Mouse (Mus musculus): ENCODE results near the gene Stkld1. TPM values are rescaled to one million over a fixed set of nuclear protein-coding genes. Genes with fewer than 3 reads are reported as not detected.
A peak's percentile ranks its signal among the peaks of the same experiment; 100 is the strongest.

Stkld1 gene
- total RNA-seq, 1 experiment from 2014 or later = not detected

DNA sequence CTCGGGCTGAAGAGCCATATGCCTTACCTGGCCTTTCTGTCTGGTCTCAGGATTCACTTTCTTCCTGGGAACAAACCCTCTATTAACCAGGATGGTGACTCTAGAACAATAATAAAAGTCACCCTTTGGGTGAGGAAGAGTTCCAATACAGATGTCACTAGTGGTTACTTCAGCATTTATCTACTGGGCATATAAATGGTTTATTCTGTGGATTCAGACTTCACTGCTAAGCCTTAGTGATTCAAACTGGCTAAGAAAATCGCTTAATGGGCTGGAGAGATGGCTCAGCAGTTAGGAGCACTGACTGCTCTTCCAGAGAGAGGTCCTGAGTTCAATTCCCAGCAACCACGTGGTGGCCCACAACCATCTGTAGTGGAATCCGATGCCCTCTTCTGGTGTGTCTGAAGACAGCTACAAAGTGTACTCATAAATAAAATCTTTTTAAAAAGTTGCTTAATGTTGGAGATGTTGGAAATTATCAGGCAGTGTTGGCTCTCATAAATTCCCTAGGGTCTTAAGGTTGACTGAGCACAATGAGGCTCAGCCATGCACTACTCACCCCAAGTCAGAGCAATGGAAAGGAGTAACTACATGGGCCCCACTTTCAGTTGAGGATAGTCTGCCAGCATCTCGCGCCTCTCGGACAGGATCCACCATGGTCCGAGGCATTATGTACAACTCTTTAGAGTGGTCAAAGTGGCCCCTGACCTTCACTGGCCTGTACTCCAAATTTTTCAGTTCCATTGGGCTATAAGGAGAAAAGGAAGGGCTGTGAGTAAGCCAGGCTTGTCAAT, 19.5 kb upstream of the Stkld1 start:
- no peak for ATAC-seq (replicated peaks; ENCODE audit: insufficient number of reproducible peaks, low FRiP score, low TSS enrichment, poor library complexity, severe bottlenecking)

- ATAC-seq (replicated peaks; ENCODE audit: insufficient number of reproducible peaks, low FRiP score, low TSS enrichment, poor library complexity, severe bottlenecking) = peak; percentile 88
Observed at GRCm38 (mm10) chr2:26915927-26916728, 17.7 kb upstream of the Stkld1 start, which contains the start of the genes Surf2 and Surf1. Gene Surf2, plus strand, starts transcription at chr2:26916367. Gene Surf1, minus strand, starts transcription at chr2:26916530.

- peak; percentile 13; the same call in 1 of the 2 replicates for ATAC-seq (replicated peaks; ENCODE audit: insufficient number of reproducible peaks, low FRiP score, low TSS enrichment, poor library complexity, severe bottlenecking)
Observed at GRCm38 (mm10) chr2:26916738-26917137, 17.1 kb upstream of the Stkld1 start.

DNA sequence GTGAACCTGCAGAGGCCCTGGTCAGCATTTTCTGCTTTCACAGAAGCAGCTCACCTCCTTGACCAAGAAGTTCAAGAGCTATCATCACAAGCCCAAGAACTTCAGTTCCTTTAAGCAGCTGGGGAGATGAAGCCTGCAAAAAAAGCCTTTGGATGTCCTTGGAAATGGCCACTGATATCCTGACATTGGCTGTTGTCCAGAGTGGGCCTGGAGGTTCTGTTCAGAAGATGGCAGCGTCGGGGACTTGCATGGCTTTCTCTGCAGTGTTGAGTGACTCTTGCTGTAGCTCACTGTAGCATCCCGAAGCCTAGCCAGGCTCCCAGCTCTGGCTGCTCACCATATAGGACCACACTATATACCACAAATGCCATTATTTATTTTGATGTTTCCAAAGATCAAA, 14.2 kb upstream of the Stkld1 start:
- no peak for ATAC-seq (replicated peaks; ENCODE audit: insufficient number of reproducible peaks, low FRiP score, low TSS enrichment, poor library complexity, severe bottlenecking)

GRCm38 (mm10) chr2:26920190-26920855, 13.5 kb upstream of the Stkld1 start:
- ATAC-seq (replicated peaks; ENCODE audit: insufficient number of reproducible peaks, low FRiP score, low TSS enrichment, poor library complexity, severe bottlenecking) = no peak

DNA sequence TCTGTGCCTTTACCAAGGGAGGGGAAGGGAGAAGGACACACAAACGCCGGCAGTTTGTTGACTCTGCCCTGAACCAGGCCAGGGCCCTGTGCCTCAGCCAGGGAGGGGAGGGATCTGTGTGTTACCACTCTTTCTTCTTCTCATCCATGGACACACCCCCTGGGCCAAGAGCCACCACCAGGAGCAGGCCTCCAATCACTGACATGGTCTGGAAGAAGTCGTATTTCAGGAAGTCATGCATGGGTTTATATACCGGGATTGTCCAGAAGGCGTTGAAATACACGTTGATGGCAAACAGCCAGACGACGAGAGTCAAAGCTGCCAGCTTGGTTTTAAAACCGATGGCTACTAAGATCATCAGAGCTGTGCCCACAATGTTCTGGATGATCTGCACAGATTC, 12.1 kb upstream of the Stkld1 start:
- ATAC-seq (replicated peaks; ENCODE audit: insufficient number of reproducible peaks, low FRiP score, low TSS enrichment, poor library complexity, severe bottlenecking) = no peak

- no peak for ATAC-seq (replicated peaks; ENCODE audit: insufficient number of reproducible peaks, low FRiP score, low TSS enrichment, poor library complexity, severe bottlenecking)
Observed at GRCm38 (mm10) chr2:26927745-26928476, 5.9 kb upstream of the Stkld1 start.

DNA sequence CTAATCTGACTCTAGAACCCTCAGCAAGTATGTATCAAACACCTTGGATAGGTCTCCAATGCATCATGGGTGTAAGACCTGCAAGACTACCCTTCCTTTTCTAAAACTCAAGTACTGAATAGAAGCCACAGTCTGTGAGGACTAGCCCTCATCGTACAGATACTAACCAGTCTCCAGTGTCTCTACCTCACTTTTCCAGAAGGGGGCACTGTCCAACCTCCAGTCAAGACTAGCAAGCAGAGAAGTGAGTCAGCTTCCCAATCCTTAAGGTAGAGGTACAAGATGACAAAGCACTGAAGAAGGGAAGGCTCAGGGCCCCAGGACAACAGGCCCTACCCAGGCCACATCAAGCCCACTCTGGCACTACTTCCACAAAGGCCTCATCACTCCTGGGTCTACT, 3.5 kb upstream of the Stkld1 start:
- ATAC-seq (replicated peaks; ENCODE audit: insufficient number of reproducible peaks, low FRiP score, low TSS enrichment, poor library complexity, severe bottlenecking) = peak; percentile 32; the same call in 1 of the 2 replicates

DNA sequence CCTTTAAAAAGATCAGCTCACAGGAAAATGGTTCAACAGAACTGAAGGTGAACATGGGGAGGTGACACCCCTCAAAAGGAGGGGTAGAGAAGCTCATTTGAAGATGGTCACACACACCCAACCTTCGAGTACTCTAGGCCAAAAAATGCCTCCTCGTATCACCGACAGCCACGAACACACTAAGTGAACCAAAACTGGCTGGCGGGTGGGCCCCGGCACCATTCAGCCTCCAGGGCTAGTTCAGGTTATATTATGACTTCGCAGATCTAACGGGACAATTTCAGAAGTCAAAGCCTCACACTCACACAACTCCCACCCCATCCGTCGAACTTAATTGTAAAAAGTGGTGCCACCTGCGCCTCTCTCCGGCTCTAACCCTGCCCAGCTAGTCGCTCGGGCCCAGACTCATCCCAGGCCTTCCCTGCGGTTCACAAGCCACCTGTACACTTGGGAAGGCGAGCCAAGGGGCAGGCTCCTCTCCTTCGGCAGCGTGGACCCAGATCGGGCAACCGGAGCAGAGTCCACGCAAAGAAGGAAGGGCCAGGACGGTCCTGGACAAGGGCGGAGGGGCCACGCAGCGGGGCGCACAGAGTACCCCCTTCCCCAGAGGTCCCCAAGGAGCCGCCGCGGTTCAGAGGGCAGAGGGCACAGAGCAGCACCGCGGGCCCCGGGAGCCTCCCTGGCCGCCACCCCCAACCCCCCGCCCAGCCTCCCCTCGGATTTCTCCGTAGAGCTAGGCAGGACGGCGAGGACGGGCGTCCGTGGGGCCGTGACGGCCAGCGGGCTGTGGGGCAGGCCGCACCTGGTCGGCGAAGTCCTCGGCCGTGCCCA, 1.2 kb upstream of the Stkld1 start:
- no peak for ATAC-seq (replicated peaks; ENCODE audit: insufficient number of reproducible peaks, low FRiP score, low TSS enrichment, poor library complexity, severe bottlenecking)

- ATAC-seq (replicated peaks; ENCODE audit: insufficient number of reproducible peaks, low FRiP score, low TSS enrichment, poor library complexity, severe bottlenecking) = no peak
Observed at GRCm38 (mm10) chr2:26935286-26935685, 1.4 kb downstream of the Stkld1 start.

DNA sequence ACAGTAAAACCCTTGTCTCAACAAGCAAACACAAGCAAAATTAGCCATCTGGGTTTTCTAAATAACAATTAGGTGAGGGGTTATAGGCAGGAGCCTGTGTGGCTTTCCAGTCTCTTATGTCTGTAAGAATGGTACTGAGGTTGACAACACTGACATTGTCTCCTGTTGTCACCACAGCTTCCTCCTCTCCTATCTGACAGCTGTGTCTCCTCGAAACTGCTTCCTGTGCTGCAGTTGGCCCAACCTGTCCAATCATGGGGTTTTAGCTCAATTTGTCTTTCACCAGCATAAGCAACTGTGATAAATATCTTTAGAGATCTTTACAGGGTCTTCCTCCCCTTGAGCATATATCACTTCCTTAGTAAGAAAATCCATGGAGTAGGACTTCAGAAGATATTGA, 2.6 kb downstream of the Stkld1 start:
- ATAC-seq (replicated peaks; ENCODE audit: insufficient number of reproducible peaks, low FRiP score, low TSS enrichment, poor library complexity, severe bottlenecking) = no peak

DNA sequence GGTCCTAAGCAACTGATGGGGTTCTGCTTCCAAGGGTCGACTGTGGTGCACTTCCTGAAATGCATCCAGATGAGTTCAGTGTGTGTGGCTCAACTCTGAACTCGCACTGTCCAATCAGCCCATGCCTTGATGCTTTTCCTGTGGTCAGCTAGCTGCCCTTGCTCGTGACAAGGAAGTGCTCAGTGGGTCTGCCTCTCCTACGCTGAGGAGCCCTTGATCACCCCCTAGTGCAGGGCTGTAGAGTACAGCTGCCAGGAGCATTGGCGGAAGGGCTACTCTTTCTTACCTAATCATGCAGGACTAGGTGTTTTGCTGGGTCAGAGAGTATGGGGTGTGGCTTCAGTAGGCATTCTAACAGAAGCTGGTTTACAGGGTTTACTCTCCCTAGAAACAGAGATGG, 7.7 kb downstream of the Stkld1 start:
- peak; percentile 78 for ATAC-seq (replicated peaks; ENCODE audit: insufficient number of reproducible peaks, low FRiP score, low TSS enrichment, poor library complexity, severe bottlenecking)

GRCm38 (mm10) chr2:26943253-26943652, 9.4 kb downstream of the Stkld1 start:
- ATAC-seq (replicated peaks; ENCODE audit: insufficient number of reproducible peaks, low FRiP score, low TSS enrichment, poor library complexity, severe bottlenecking) = no peak

- no peak for ATAC-seq (replicated peaks; ENCODE audit: insufficient number of reproducible peaks, low FRiP score, low TSS enrichment, poor library complexity, severe bottlenecking)
Observed at GRCm38 (mm10) chr2:26950411-26950810, 16.6 kb downstream of the Stkld1 start.

- no peak for ATAC-seq (replicated peaks; ENCODE audit: insufficient number of reproducible peaks, low FRiP score, low TSS enrichment, poor library complexity, severe bottlenecking)
Observed at GRCm38 (mm10) chr2:26951346-26951905, 17.6 kb downstream of the Stkld1 start.

DNA sequence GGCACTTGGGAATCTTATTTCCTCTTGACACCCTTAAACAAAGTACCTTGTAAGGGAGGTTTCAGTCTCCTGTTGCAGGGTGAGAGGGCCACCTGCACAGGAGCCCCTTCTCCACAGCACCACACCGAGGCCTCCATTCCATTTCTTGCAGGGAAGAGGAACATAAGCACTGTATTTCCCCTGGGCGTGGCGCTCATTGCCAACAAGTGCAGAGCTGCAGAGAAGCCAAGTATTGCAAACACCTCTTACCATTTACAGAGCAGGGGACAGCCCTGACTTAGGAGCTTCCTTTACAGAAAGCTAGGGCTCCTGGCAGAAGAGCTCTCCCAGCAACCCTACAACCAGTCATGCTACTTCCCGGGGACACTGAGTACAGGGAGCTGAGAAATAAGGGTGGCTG, 18.3 kb downstream of the Stkld1 start:
- no peak for ATAC-seq (replicated peaks; ENCODE audit: insufficient number of reproducible peaks, low FRiP score, low TSS enrichment, poor library complexity, severe bottlenecking)

GRCm38 (mm10) chr2:26952866-26953265, 19.0 kb downstream of the Stkld1 start:
- ATAC-seq (replicated peaks; ENCODE audit: insufficient number of reproducible peaks, low FRiP score, low TSS enrichment, poor library complexity, severe bottlenecking) = no peak
